Mouse (Mus musculus): ENCODE measurements around the gene Adamtsl5. TPM values are rescaled to one million over a fixed set of nuclear protein-coding genes. Genes with fewer than 3 reads are reported as not detected.

Gene Adamtsl5
- polyA plus RNA-seq, 1 experiment from 2014 or later, result 0.48 TPM

DNA sequence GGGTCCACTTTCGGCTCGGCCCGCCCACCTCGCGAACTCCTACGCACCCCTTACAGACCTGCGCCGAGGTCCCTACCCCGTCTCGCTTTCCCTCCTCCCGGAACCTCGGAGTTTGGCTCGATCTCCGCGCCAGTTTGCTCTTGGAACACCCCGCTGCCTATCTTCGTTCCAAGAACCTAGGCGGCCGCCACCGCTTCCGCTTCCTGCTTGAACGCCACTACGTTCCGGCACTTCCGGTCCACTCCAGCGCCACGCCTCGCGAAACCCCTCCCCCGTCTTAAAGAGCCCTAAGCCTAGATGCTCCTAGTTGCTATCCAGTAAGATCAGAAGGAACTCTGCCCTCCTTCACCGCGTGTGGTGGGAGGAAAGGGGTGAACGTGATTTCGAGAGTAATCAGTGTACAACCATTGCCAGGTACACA lies 27.9 kb downstream of the Adamtsl5 start, which contains the start of gene 2310011J03Rik:
Gene 2310011J03Rik, minus strand, starts transcription at position 198 of the 421 bp plus-strand sequence.
- no peaks in the 10 kb centered on the region for H3K9me3 ChIP-seq (replicated peaks)
- H3K36me3 ChIP-seq, result peaks cover 40% of the 10 kb centered on the region
- H3K27me3 ChIP-seq (ENCODE audit: low read depth, poor library complexity, severe bottlenecking), result peaks cover 57% of the 10 kb centered on the region
- H3K27ac ChIP-seq (replicated peaks), result peak within 1 kb of the TSS; percentile 77
- under 1% methylated on average over 34 of the region's 34 CpGs for WGBS
- H3K4me1 ChIP-seq, result peaks cover 66% of the 10 kb centered on the region
- H3K4me3 ChIP-seq, result peak within 1 kb of the TSS; percentile 77
- DNase-seq (ENCODE audit: low spot score), result peak; percentile 92

DNA sequence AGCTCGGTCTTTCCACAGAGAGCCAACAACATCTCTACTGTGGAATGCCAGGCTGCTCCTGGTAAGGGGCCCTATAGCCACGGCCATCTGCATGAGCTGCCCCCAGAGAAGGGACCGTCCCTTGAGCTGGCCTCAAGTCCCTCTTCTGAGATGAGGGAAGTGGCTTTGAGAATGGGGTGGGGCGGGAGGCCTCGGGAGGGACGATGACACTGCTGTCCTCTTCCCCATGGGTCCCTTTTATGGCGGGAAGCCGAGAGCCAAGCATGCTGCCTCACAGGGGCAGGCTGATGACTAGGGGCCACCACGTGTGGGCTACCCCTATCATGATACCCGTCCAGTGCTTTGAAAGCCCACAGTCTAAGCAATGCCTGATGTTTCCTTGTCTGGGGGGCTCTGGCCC lies 31.2 kb downstream of the Adamtsl5 start:
- H3K4me1 ChIP-seq, result peaks cover 61% of the 10 kb centered on the region
- DNase-seq (ENCODE audit: low spot score), result no peak
- H3K9me3 ChIP-seq (replicated peaks), result no peaks in the 10 kb centered on the region
- H3K27ac ChIP-seq (replicated peaks), result no peak overlapping the region
- H3K4me3 ChIP-seq, result 0 out of 2 replicates have a peak overlapping the region, but pooled peaks have one; percentile 18
- peaks cover 73% of the 10 kb centered on the region for H3K36me3 ChIP-seq
- 65% methylated on average over 10 of the region's 10 CpGs for WGBS
- H3K27me3 ChIP-seq (ENCODE audit: low read depth, poor library complexity, severe bottlenecking), result peaks cover 63% of the 10 kb centered on the region

DNA sequence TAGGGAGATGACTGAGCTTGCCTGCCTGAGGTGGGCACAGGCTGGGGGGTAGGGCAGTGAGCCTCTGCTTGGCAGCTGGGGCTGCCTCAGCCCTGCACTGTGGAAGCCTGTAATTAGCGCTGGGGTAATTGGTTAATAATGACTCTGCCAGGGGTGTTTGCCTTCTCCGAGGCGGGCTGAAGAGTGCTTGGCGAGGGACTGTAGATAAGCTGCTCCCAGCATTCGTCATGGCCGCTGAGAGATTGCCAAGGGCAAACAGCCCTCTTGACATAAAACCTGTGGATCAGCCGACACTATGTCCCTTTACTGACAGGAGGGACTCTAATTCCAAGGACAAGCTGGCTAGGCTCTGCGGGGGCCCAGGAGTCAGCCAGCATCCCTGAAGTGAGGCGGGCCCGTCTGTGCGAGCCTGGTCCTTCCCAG lies 31.8 kb downstream of the Adamtsl5 start:
- Histone ChIP-seq H3K9me3 (replicated peaks) (no peaks in the 10 kb centered on the region), H3K36me3 (peaks cover 80% of the 10 kb centered on the region), H3K4me1 (peaks cover 55% of the 10 kb centered on the region), H3K27ac (replicated peaks) (no peak overlapping the region), H3K27me3 (ENCODE audit: low read depth, poor library complexity, severe bottlenecking) (peaks cover 65% of the 10 kb centered on the region), H3K4me3 (0 out of 2 replicates have a peak overlapping the region, but pooled peaks have one; percentile 5)
- WGBS, result 46% methylated on average over 11 of the region's 11 CpGs
- no peak for DNase-seq (ENCODE audit: low spot score)

DNA sequence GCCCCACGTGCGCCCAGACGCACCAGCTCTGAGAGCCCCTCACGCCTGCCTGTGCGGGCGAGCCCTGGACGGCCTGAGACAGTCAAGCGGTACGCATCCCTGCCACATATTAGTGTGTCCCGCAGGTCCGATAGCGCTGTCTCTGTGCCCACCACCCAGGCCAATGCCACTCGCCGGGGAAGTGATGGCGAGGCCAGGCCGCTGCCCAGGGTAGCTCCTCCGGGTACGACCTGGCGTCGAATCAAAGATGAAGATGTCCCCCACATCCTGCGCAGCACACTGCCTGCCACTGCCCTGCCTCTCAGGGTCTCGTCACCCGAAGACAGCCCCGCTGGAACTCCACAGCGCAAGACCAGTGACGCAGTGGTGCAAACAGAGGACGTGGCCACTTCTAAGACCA lies 32.9 kb downstream of the Adamtsl5 start:
- Histone ChIP-seq H3K4me3 (peak overlapping the region; percentile 12; the same call in 1 of the 2 replicates), H3K27ac (replicated peaks) (0 out of 2 replicates have a peak overlapping the region, but pooled peaks have one; percentile 25), H3K9me3 (replicated peaks) (no peaks in the 10 kb centered on the region), H3K36me3 (peaks cover 90% of the 10 kb centered on the region), H3K27me3 (ENCODE audit: low read depth, poor library complexity, severe bottlenecking) (peaks cover 76% of the 10 kb centered on the region), H3K4me1 (peaks cover 46% of the 10 kb centered on the region)
- DNase-seq (ENCODE audit: low spot score), result no peak
- 49% methylated on average over 27 of the region's 27 CpGs for WGBS

DNA sequence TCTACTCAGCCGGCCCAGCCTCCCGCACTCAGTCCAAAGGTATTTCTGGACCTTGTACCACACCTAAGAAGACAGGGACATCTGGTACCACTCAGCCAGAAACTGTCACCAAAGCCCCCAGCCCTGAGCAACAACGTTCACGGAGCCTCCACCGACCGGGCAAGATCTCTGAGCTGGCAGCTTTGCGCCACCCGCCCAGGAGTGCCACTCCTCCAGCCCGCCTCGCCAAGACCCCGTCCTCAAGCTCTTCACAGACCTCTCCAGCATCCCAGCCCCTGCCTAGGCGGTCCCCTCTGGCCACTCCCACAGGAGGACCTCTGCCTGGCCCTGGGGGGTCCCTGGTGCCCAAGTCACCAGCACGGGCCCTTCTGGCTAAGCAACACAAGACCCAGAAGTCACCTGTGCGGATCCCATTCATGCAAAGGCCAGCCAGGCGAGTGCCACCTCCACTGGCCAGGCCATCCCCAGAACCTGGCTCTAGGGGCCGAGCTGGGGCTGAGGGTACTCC lies 33.7 kb downstream of the Adamtsl5 start:
- H3K4me1 ChIP-seq, result peaks cover 40% of the 10 kb centered on the region
- 0 out of 2 replicates have a peak overlapping the region, but pooled peaks have one; percentile 12 for H3K4me3 ChIP-seq
- no peak for DNase-seq (ENCODE audit: low spot score)
- peaks cover 96% of the 10 kb centered on the region for H3K36me3 ChIP-seq
- no peaks in the 10 kb centered on the region for H3K9me3 ChIP-seq (replicated peaks)
- 52% methylated on average over 16 of the region's 16 CpGs for WGBS
- peaks cover 76% of the 10 kb centered on the region for H3K27me3 ChIP-seq (ENCODE audit: low read depth, poor library complexity, severe bottlenecking)
- H3K27ac ChIP-seq (replicated peaks), result no peak overlapping the region

DNA sequence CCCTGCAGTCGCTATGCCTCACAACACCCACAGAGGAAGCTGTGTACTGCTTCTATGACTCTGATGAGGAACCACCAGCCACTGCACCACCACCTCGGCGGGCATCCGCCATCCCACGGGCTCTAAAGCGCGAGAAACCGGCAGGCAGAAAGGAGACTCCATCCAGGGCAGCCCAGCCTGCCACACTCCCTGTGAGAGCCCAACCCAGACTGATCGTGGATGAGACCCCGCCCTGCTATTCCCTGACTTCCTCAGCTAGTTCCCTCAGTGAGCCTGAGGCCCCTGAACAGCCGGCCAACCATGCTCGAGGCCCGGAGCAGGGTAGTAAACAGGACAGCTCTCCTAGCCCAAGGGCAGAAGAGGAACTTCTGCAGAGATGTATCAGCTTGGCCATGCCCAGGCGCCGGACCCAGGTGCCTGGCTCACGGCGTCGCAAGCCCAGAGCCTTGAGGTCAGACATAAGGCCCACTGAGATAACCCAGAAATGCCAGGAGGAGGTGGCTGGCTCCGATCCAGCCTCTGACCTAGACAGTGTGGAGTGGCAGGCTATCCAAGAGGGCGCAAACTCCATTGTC lies 34.5 kb downstream of the Adamtsl5 start:
- H3K27me3 ChIP-seq (ENCODE audit: low read depth, poor library complexity, severe bottlenecking), result peaks cover 76% of the 10 kb centered on the region
- no peaks in the 10 kb centered on the region for H3K9me3 ChIP-seq (replicated peaks)
- DNase-seq (ENCODE audit: low spot score), result no peak
- H3K36me3 ChIP-seq, result peaks cover 97% of the 10 kb centered on the region
- H3K4me1 ChIP-seq, result peaks cover 32% of the 10 kb centered on the region
- 0 out of 2 replicates have a peak overlapping the region, but pooled peaks have one; percentile 0 for H3K4me3 ChIP-seq
- no peak overlapping the region for H3K27ac ChIP-seq (replicated peaks)
- WGBS, result 66% methylated on average over 20 of the region's 20 CpGs

DNA sequence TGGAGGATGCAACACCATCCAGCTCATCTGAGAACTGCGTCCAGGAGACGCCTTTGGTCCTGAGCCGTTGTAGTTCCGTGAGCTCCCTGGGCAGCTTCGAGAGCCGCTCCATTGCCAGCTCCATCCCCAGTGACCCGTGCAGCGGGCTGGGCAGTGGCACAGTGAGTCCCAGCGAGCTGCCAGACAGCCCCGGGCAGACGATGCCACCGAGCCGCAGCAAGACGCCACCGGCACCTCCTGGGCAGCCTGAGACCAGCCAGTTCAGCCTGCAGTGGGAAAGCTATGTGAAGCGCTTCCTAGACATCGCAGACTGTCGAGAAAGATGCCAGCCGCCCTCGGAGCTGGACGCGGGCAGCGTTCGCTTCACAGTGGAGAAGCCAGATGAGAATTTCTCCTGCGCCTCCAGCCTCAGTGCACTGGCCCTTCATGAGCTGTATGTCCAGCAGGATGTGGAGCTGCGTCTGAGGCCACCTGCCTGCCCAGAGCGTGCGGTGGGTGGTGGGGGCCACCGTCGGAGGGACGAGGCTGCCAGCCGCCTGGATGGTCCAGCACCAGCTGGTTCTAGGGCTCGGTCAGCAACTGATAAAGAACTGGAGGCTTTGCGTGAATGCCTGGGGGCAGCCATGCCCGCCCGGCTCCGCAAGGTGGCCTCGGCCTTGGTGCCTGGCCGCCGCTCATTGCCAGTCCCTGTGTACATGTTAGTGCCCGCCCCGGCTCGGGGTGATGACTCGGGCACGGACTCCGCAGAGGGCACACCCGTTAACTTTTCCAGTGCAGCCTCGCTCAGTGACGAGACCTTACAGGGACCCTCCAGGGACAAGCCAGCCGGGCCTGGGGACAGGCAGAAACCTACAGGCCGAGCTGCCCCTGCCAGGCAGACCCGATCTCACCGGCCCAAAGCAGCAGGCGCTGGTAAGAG lies 35.4 kb downstream of the Adamtsl5 start:
- Histone ChIP-seq H3K27ac (replicated peaks) (no peak overlapping the region), H3K9me3 (replicated peaks) (no peaks in the 10 kb centered on the region), H3K27me3 (ENCODE audit: low read depth, poor library complexity, severe bottlenecking) (peaks cover 76% of the 10 kb centered on the region), H3K4me3 (0 out of 2 replicates have a peak overlapping the region, but pooled peaks have one; percentile 0), H3K4me1 (peaks cover 31% of the 10 kb centered on the region), H3K36me3 (peaks cover 97% of the 10 kb centered on the region)
- DNase-seq (ENCODE audit: low spot score), result no peak
- WGBS, result 72% methylated on average over 54 of the region's 54 CpGs

DNA sequence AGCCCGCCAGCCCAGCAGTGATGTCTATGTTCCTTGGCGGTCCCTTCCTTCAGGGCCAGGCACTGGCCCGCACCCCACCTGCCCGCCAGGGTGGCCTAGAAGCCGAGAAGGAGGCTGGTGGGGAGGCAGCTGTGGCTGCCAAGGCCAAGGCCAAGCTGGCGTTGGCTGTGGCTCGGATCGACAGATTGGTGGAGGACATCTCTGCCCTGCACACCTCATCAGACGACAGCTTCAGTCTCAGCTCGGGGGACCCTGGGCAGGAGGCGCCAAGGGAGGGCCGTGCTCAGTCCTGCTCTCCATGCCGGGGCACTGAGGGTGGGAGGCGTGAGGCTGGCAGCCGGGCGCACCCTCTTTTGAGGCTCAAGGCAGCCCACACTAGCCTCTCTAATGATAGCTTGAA lies 36.7 kb downstream of the Adamtsl5 start:
- Histone ChIP-seq H3K27me3 (ENCODE audit: low read depth, poor library complexity, severe bottlenecking) (peaks cover 69% of the 10 kb centered on the region), H3K27ac (replicated peaks) (no peak overlapping the region), H3K4me1 (peaks cover 31% of the 10 kb centered on the region), H3K9me3 (replicated peaks) (no peaks in the 10 kb centered on the region), H3K4me3 (no peak overlapping the region), H3K36me3 (peaks cover 98% of the 10 kb centered on the region)
- WGBS, result 91% methylated on average over 16 of the region's 16 CpGs
- DNase-seq (ENCODE audit: low spot score), result no peak

DNA sequence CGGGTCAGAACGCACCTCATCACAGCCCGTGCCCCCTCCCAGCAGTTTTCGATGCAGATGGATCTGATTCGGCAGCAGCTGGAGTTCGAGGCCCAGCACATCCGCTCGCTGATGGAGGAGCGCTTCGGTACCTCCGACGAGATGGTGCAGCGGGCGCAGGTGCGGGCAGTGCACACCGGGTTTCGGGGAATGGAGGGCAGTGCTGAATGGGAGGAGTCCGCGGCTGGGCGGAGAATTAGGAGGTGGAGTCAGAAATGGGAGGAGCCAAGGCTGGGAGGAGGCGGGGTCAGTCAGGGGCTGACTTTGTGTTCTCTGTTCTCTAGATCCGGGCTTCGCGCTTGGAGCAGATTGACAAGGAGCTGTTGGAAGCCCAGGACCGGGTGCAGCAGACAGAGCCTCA lies 43.4 kb downstream of the Adamtsl5 start:
- WGBS, result 20% methylated on average over 25 of the region's 25 CpGs
- Histone ChIP-seq H3K9me3 (replicated peaks) (no peaks in the 10 kb centered on the region), H3K27ac (replicated peaks) (no peak overlapping the region), H3K4me3 (peak overlapping the region; percentile 33; the same call in 1 of the 2 replicates), H3K27me3 (ENCODE audit: low read depth, poor library complexity, severe bottlenecking) (peaks cover 51% of the 10 kb centered on the region), H3K36me3 (peaks cover 77% of the 10 kb centered on the region), H3K4me1 (peaks cover 40% of the 10 kb centered on the region)
- DNase-seq (ENCODE audit: low spot score), result no peak

DNA sequence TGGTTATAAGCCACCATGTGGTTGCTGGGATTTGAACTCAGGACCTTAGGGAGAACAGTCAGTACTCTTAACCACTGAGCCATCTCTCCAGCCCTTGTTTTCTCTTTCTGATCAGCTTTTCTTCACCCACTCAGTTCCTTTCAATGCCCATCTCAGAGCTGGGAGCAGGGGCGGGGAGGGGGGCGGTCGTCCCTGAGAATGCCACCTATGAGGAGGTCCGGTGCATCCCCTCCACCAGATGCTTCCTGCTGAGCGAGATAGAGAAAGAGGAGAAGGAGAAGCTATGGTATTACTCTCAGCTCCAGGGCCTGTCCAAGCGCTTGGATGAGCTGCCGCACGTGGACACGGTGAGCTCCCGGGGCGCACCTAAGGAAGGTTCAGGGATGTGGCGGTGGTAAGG lies 43.8 kb downstream of the Adamtsl5 start:
- Histone ChIP-seq H3K4me3 (peak overlapping the region; percentile 33; the same call in 1 of the 2 replicates), H3K27me3 (ENCODE audit: low read depth, poor library complexity, severe bottlenecking) (peaks cover 55% of the 10 kb centered on the region), H3K4me1 (peaks cover 44% of the 10 kb centered on the region), H3K36me3 (peaks cover 75% of the 10 kb centered on the region), H3K27ac (replicated peaks) (no peak overlapping the region), H3K9me3 (replicated peaks) (no peaks in the 10 kb centered on the region)
- no peak for DNase-seq (ENCODE audit: low spot score)
- 31% methylated on average over 12 of the region's 12 CpGs for WGBS

DNA sequence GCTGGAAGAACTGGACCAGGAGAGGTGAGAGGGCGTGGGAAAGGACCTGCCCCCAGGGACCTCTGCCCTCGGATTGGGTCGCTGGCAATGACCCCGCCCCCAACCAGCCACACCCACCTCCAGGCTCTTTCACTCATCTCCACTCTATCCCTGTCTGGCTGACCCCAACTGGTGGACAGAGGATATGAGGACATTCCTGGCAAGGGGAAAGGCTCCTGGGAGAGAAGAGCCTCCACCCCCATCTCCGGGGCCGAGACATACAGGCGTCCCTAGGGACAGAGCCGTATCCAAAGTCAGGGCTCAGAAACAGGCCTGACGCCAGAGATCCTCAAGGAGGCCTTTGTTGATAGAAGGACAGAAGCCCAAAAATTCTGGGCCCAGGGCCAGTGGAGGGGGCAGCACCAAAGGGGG lies 45.7 kb downstream of the Adamtsl5 start:
- WGBS, result 12% methylated on average over 9 of the region's 9 CpGs
- peak; percentile 76 for DNase-seq (ENCODE audit: low spot score)
- Histone ChIP-seq H3K27ac (replicated peaks) (peak overlapping the region; percentile 97), H3K36me3 (peaks cover 55% of the 10 kb centered on the region), H3K9me3 (replicated peaks) (no peaks in the 10 kb centered on the region), H3K4me3 (peak overlapping the region; percentile 71), H3K4me1 (peaks cover 63% of the 10 kb centered on the region), H3K27me3 (ENCODE audit: low read depth, poor library complexity, severe bottlenecking) (peaks cover 70% of the 10 kb centered on the region)

DNA sequence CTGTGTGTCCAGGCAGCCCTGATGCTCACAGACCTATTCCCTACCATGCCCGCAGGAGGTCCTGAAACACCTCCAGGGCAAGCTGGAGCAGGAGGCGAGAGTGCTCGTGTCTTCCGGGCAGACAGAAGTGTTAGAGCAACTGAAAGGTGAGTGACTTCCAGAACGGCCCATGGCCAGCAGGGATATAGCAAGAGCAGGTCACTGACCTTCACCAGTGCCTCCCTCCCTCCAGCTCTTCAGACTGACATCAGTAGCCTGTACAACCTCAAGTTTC lies 46.2 kb downstream of the Adamtsl5 start:
- Histone ChIP-seq H3K4me3 (peak overlapping the region; percentile 71), H3K36me3 (peaks cover 50% of the 10 kb centered on the region), H3K27ac (replicated peaks) (peak overlapping the region; percentile 97), H3K4me1 (peaks cover 68% of the 10 kb centered on the region), H3K27me3 (ENCODE audit: low read depth, poor library complexity, severe bottlenecking) (peaks cover 73% of the 10 kb centered on the region), H3K9me3 (replicated peaks) (no peaks in the 10 kb centered on the region)
- DNase-seq (ENCODE audit: low spot score), result no peak
- WGBS, result 61% methylated on average over 5 of the region's 5 CpGs
